Mouse (Mus musculus) thymus, adult 2 months (tissue): Measurements from ENCODE around the gene Gpr39.

Experiments
- CTCF ChIP-seq: fragments of 200-500 bp; IDR thresholded peaks from 2 replicates; pipeline ENCODE4 v1.5.1; 2012; ENCODE audit warnings: mild to moderate bottlenecking, control low read depth, low read length, moderate library complexity, borderline replicate concordance; ENCODE audit not compliant: control insufficient read depth, poor library complexity, insufficient read depth; ENCODE audit errors: extremely low read depth
- POLR2A ChIP-seq: fragments of 200-500 bp; IDR thresholded peaks from 2 replicates; pipeline ENCODE4 v1.6.1; 2012; ENCODE audit warnings: mild to moderate bottlenecking, low read length, control low read depth, moderate library complexity; ENCODE audit not compliant: control insufficient read depth, poor library complexity, insufficient read depth; ENCODE audit errors: extremely low read depth

- no peak for TF ChIP-seq POLR2A
- TF ChIP-seq CTCF = no peak
Observed at GRCm38 (mm10) chr1:125808426-125808825, 131.6 kb downstream of the Gpr39 start.
